Mouse (Mus musculus) cortical plate, adult 2 months (tissue): ENCODE measurements at regions not wholly inside any gene's neighbourhood (a gene's known extent, or its start where the extent isn't known, plus 50 kb on each side); places are given as distances from the start of the nearest gene placed in this dataset.

ENCODE experiments used
- H3K27ac ChIP-seq: fragments of 200-500 bp; 2 replicates; pipeline ENCODE4 v1.5.1; 2012; ENCODE audit warnings: low read length, control low read depth, inconsistent platforms; ENCODE audit not compliant: insufficient read depth
- H3K4me1 ChIP-seq: fragments of 200-500 bp; 2 replicates; pipeline ENCODE4 v1.6.1; 2011; ENCODE audit warnings: low read length; ENCODE audit not compliant: control insufficient read depth, insufficient read depth
- H3K4me3 ChIP-seq: fragments of 200-500 bp; 2 replicates; pipeline ENCODE4 v1.5.1; 2011; ENCODE audit warnings: mild to moderate bottlenecking, low read length, control low read depth; ENCODE audit not compliant: insufficient read depth
- CTCF ChIP-seq: fragments of 200-500 bp; IDR thresholded peaks from 2 replicates; pipeline ENCODE4 v1.5.1; 2011; ENCODE audit warnings: mild to moderate bottlenecking, control low read depth, low read length; ENCODE audit not compliant: insufficient read depth; ENCODE audit errors: extremely low read depth
- POLR2A ChIP-seq: fragments of 200-500 bp; IDR thresholded peaks from 2 replicates; pipeline ENCODE4 v1.6.1; 2011; ENCODE audit warnings: mild to moderate bottlenecking, low read length, control low read depth; ENCODE audit not compliant: insufficient read depth; ENCODE audit errors: extremely low read depth

DNA sequence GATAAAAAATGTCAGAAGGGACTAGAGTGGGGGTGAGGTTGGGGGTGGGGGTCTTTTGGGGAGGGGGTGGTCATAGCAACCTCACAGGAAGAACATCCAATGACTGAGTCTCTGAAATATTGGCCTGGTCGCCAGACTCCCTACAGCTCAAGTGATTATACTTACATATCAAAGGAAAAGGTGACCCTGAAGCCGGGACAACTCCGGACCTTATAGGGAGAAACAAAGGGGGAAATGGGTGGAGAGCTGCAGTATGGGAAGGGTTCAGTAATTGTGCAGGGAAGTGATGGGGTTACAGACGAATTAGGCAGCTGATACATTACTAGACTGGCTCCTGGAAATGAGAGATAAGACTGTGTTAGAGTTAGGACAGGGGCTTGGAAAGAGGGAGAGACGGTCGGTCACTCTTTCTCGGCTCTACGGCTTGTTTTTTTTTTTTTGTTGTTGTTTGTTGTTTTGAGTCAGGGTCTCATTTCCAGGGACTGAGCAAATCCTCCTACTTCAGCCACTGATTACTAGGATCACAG is 130.2 kb upstream of the Map3k1 start:
- no peak for TF ChIP-seq POLR2A
- no peak for TF ChIP-seq CTCF
- Histone ChIP-seq H3K4me3 (no peak overlapping the region), H3K27ac (no peak overlapping the region), H3K4me1 (peaks cover 2% of the 10 kb centered on the region; the same call in 1 of the 2 replicates)

DNA sequence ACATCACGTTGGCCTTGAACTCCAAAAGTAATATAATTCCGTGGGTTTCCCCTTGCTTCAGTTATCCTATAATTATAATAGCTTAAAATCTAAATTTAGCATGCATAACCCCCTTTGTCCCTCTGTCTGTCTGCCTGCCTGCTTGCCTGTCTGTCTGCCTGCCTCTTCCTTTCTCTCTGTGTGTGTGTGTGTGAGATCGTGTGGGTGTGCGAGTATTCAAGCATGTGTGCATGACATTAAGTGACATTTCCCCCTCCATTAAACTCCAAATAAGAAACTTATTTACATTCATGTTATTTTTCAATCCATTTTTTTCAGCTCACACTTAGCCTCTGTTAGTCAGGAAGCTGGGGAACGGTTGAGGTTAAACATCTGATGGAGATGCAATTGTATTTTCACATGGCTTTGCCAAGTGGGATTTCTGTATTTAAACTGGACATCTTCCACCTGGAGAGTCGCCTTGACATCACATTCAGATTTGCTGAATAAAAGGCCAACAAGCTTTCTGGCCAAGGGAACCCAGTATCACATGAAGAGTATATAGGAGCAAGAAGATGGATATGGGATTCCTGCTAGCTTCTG is 130.8 kb upstream of the Map3k1 start:
- Histone ChIP-seq H3K4me1 (peaks cover 2% of the 10 kb centered on the region; the same call in 1 of the 2 replicates), H3K27ac (no peak overlapping the region), H3K4me3 (no peak overlapping the region)
- TF ChIP-seq POLR2A (no peak), CTCF (no peak)

DNA sequence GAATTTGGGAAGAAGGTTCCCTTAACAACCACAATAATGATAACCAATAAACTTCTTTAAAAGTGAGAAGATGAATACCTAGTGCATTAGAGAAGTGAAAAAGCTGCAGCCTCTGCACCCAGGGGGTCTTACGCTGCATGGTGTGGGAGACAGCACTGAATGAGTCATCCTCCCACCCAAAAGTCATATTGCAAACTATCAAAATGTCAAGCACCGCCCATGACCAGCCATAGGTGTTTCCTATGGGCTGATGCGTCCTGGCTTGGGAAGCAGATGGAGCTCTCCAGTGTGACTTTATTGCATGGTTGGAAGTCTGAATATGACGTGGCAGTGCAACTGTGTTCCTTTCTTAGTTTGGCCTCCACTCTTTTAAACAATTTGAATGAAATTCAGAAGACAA is 131.5 kb upstream of the Map3k1 start:
- H3K27ac ChIP-seq, result no peak overlapping the region
- H3K4me1 ChIP-seq, result peaks cover 2% of the 10 kb centered on the region; the same call in 1 of the 2 replicates
- no peak overlapping the region for H3K4me3 ChIP-seq
- TF ChIP-seq POLR2A (no peak), CTCF (no peak)

DNA sequence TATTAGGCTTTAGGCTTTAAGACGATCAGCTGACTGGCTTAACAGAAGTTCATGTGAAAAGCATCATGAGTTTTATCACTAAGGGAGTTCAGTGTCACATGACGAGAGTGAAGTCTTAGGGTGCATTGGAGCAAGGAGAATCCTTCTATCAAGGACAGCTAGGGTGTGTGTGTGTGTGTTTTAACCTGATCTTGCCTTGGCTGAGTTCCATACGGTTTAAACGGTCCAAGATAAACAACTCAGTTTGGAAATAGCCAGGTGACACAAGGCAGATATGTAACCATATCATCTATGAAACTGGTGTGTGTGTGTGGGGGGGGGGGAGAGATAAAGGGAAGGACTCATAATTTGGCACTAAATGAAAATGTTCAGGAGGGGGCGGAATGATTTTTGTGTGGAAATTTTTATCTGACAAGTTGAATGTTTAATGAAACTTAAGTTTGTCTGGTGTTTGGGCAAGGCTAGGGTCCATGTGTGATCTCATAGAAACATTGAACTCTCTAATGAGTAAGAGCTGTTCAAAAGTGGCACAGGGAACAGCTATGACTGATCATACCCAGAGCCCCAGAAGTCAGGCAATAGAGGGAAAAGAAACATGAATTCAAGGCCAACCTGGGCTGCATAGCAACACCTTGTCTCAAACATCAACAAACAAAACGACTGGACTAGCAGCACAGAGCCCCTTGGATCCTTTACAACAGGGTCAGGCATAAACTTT is 132.2 kb upstream of the Map3k1 start:
- Histone ChIP-seq H3K4me3 (no peak overlapping the region), H3K4me1 (peaks cover 2% of the 10 kb centered on the region; the same call in 1 of the 2 replicates), H3K27ac (no peak overlapping the region)
- TF ChIP-seq POLR2A, result no peak

DNA sequence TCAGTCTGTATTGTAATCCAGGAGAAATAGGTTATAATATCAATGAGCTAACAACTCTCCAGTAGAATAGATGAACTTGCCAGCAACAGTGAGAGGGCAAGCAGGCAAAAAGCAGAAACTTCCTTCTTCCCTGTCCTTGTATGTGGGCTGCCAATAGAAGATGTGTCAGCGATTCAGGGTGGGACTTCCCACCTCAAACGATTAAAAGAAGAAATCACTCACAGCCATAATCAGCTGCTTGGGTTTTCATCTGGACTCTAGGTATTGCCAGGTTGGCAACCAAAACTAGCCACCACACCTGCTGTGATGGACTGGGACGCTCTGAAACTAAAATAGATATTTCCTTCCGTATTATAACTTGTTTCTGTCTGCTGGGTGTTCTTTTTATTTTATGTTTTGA is 133.2 kb upstream of the Map3k1 start:
- no peak overlapping the region for H3K27ac ChIP-seq
- H3K4me1 ChIP-seq, result peaks cover 2% of the 10 kb centered on the region; the same call in 1 of the 2 replicates
- H3K4me3 ChIP-seq, result no peak overlapping the region
- TF ChIP-seq POLR2A (no peak), CTCF (no peak)

DNA sequence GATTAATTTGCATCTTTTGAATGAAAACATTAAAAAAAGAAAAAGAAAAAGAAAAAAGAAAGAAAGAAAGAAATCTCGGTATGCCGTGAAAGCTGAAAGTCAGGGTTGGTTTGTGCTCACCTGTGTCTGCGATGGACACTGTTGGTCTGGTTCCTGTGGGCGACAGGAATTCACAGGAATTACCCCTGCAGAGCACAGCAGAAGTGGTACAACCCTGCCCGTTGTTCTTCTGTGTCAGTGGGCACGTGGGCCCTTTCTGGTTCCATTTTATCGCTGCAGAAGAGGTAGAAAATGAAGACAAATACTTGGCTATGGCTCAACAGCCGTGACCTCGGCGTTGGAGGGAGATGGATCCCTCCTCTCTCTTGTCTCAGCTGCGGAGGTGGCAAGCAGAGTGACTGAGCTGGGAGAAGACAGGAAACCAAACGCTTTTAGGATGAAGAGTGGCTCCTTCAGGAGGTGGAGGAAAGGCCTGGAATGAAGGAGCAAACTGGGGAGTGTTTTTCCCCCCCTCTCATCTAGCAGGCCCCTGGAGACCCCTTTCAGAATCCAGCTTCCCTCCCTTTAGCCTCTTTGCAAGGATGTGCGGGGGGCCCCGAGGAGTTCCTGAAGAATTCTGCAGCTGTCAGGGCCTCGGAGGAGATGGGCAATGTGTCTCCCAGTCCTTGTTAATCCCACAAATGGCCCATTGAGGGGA is 134.7 kb upstream of the Map3k1 start:
- no peak overlapping the region; the same call in 1 of the 2 replicates for H3K27ac ChIP-seq
- peaks cover 2% of the 10 kb centered on the region; the same call in 1 of the 2 replicates for H3K4me1 ChIP-seq
- no peak for TF ChIP-seq CTCF
- TF ChIP-seq POLR2A, result no peak
- H3K4me3 ChIP-seq, result no peak overlapping the region

DNA sequence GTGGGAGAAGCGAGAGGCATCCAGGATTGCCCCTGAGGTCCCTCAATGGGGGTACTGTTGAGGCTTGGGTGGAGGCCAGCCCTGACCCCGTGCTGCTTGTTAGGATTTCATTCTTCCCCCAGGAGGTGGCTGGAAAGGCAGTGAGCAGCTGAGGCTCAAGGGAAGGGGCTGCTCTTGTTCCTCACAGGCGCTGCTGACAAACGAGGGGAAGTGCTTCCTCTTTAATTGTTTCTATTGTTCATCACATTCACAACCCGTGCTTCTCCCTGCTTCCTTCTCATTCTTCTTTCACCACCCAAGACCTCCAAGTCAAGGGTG is 135.3 kb upstream of the Map3k1 start:
- Histone ChIP-seq H3K4me1 (peaks cover 2% of the 10 kb centered on the region; the same call in 1 of the 2 replicates), H3K4me3 (no peak overlapping the region), H3K27ac (no peak overlapping the region)
- TF ChIP-seq POLR2A (no peak), CTCF (no peak)

DNA sequence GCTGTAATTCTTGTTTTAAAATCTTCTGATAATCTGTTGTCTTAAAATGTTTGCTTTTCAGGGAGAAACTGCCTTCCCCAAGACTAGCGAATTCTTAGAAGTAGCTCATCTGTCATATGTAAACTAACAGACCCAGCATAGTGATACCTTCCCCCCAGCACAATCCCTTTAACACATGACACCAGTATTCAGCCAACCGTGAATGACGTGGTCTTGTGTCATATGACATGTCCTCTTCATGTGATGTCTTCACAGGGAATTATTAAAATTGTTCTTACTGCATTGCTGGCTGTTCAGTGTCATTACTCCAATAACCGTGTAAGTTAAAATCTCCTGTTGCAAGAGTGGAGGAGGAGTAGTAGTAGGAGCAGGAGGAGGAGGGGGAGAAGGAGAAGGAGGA is 137.5 kb upstream of the Map3k1 start:
- no peak for TF ChIP-seq CTCF
- Histone ChIP-seq H3K4me3 (no peak overlapping the region), H3K27ac (no peak overlapping the region), H3K4me1 (peaks cover 2% of the 10 kb centered on the region; the same call in 1 of the 2 replicates)

DNA sequence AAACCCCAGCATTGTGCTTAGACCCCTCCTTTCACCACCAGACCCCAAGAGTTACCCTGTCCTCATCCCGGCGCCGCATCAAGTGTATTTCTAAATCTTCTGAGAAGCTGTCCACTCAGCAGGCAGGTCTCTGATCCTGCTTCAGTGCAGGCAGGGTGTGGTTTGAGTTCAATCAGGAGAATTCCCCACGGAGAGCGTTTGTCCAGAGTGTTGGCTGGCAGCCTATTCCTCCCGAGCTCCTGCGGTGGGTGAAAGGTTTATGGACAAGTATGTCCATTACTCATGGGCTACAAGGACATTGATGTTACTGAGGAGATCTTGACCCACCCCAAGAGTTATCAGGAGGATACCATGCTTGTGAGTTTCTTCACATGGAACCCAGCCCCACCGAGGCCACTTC is 138.0 kb upstream of the Map3k1 start:
- H3K4me3 ChIP-seq, result no peak overlapping the region
- TF ChIP-seq CTCF (no peak), POLR2A (no peak)
- H3K27ac ChIP-seq, result no peak overlapping the region
- H3K4me1 ChIP-seq, result peaks cover 2% of the 10 kb centered on the region; the same call in 1 of the 2 replicates

DNA sequence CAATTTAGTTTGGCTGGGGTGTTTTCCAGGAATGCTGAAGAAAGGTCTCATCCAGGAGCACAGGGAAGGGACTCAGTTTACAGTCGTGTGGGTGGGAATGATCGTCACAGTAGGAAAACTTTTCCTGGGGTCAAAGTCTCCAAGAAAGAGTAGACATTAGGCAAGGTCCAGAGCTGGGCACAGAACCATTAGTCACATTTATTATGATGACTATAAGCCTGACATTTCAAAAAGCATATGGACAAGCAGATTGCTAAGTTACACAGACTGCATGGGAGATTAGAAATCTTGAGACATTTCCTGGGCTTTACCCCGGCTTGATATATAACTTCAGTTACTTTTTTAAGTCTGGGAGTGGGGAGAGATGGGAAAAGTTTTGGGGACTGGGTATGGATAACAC is 139.6 kb upstream of the Map3k1 start:
- Histone ChIP-seq H3K4me1 (peaks cover under 1% of the 10 kb centered on the region; the same call in 1 of the 2 replicates), H3K27ac (no peak overlapping the region), H3K4me3 (no peak overlapping the region)
- TF ChIP-seq POLR2A, result no peak
- TF ChIP-seq CTCF, result no peak
